ENCODE assay signal across 22 mouse cellular contexts in genomic region chr3:131771863-131772546, GRCm38 (mm10).
DNase-seq lines count a peak whose midpoint lies in the region; ATAC-seq and TF ChIP-seq lines count a peak whose summit lies in the region.
"Had no signal": no experiment of that assay in that cellular context is flagged by ENCODE, and none has a peak within 500 bp of the region (broad histone marks: within the 10 kb centered on the region; RNA-seq: fewer than 3 reads in every experiment).

No protein-coding gene starts in this region.

- H3K36me3 ChIP-seq in limb, embryonic 12.5 days = no peaks in the 10 kb centered on the region
- no peaks in the 10 kb centered on the region for H3K36me3 ChIP-seq in limb, embryonic 10.5 days
- H3K36me3 ChIP-seq in embryonic facial prominence, embryonic 14.5 days (ENCODE audit: control insufficient read depth, insufficient read depth, low read length) = no peaks in the 10 kb centered on the region
- H3K36me3 ChIP-seq in limb, embryonic 14.5 days (ENCODE audit: control insufficient read depth, insufficient read depth, low read length) = no peaks in the 10 kb centered on the region
- no peaks in the 10 kb centered on the region for H3K36me3 ChIP-seq in liver, embryonic 12.5 days
- H3K36me3 ChIP-seq: embryonic facial prominence, embryonic 15.5 days; forebrain, embryonic 12.5 days; heart, embryonic 10.5 days; hindbrain, embryonic 13.5 days had no signal

- no peak overlapping the region for H3K27ac ChIP-seq in limb, embryonic 12.5 days
- H3K27ac ChIP-seq in limb, embryonic 10.5 days = no peak overlapping the region
- peak overlapping the region; percentile 39; the same call in 1 of the 2 replicates for H3K27ac ChIP-seq in embryonic facial prominence, embryonic 14.5 days (replicated peaks; ENCODE audit: low read depth, low read length)
- H3K27ac ChIP-seq in limb, embryonic 14.5 days (replicated peaks; ENCODE audit: low read depth, low read length) = no peak overlapping the region
- H3K27ac ChIP-seq in liver, embryonic 12.5 days = no peak overlapping the region
- H3K27ac ChIP-seq: forebrain, embryonic 12.5 days; heart, embryonic 10.5 days; hindbrain, embryonic 13.5 days; hindbrain, postnatal 0 days had no signal

- WGBS in limb, embryonic 12.5 days = 31% methylated on average over 4 of the region's 4 CpGs
- whole genome bisulfite sequencing in limb, embryonic 10.5 days = 69% methylated on average over 4 of the region's 4 CpGs
- WGBS in embryonic facial prominence, embryonic 14.5 days = 30% methylated on average over 4 of the region's 4 CpGs
- WGBS in limb, embryonic 14.5 days = 18% methylated on average over 4 of the region's 4 CpGs
- 53% methylated on average over 4 of the region's 4 CpGs for WGBS in liver, embryonic 12.5 days (ENCODE audit: insufficient replicate concordance)

- no peak overlapping the region for H3K4me3 ChIP-seq in limb, embryonic 12.5 days (replicated peaks)
- H3K4me3 ChIP-seq in limb, embryonic 10.5 days = no peak overlapping the region
- no peak overlapping the region for H3K4me3 ChIP-seq in embryonic facial prominence, embryonic 14.5 days (ENCODE audit: low read depth, low read length)
- H3K4me3 ChIP-seq in limb, embryonic 14.5 days (replicated peaks; ENCODE audit: low read length) = no peak overlapping the region
- H3K4me3 ChIP-seq in liver, embryonic 12.5 days = no peak overlapping the region
- H3K4me3 ChIP-seq: embryonic facial prominence, embryonic 15.5 days; forebrain, embryonic 12.5 days; heart, embryonic 10.5 days; hindbrain, embryonic 13.5 days had no signal

- no peak for TF ChIP-seq POLR2A in limb, embryonic 14.5 days (IDR thresholded peaks at IDR 0.05; ENCODE audit: borderline replicate concordance, extremely low read depth, insufficient read depth, insufficient read length)

- peaks cover 5% of the 10 kb centered on the region; the same call in 1 of the 2 replicates for H3K4me1 ChIP-seq in limb, embryonic 12.5 days (replicated peaks)
- H3K4me1 ChIP-seq in limb, embryonic 10.5 days = 0 out of 2 replicates have a peak, but pooled peaks cover 2% of the 10 kb centered on the region
- peaks cover 12% of the 10 kb centered on the region; the same call in 1 of the 2 replicates for H3K4me1 ChIP-seq in embryonic facial prominence, embryonic 14.5 days (ENCODE audit: control insufficient read depth, insufficient read depth, low read length)
- peaks cover 8% of the 10 kb centered on the region; the same call in 1 of the 2 replicates for H3K4me1 ChIP-seq in limb, embryonic 14.5 days (ENCODE audit: control insufficient read depth, insufficient read depth, low read length)
- no peaks in the 10 kb centered on the region for H3K4me1 ChIP-seq in liver, embryonic 12.5 days
- H3K4me1 ChIP-seq: forebrain, embryonic 12.5 days; heart, embryonic 10.5 days; hindbrain, embryonic 13.5 days had no signal

- H3K9ac ChIP-seq in limb, embryonic 12.5 days (replicated peaks) = no peak overlapping the region
- H3K9ac ChIP-seq in embryonic facial prominence, embryonic 14.5 days (ENCODE audit: low read depth, low read length) = no peak overlapping the region
- H3K9ac ChIP-seq in limb, embryonic 14.5 days (ENCODE audit: low read depth, low read length, severe bottlenecking) = no peak overlapping the region
- H3K9ac ChIP-seq in liver, embryonic 12.5 days = no peak overlapping the region
- H3K9ac ChIP-seq: embryonic facial prominence, embryonic 15.5 days; forebrain, embryonic 12.5 days; hindbrain, embryonic 13.5 days had no signal

- H3K27me3 ChIP-seq in limb, embryonic 12.5 days = no peaks in the 10 kb centered on the region
- no peaks in the 10 kb centered on the region for H3K27me3 ChIP-seq in limb, embryonic 10.5 days (ENCODE audit: low read depth, poor library complexity, severe bottlenecking)
- H3K27me3 ChIP-seq in embryonic facial prominence, embryonic 14.5 days (replicated peaks; ENCODE audit: control insufficient read depth, insufficient read depth, low read length) = no peaks in the 10 kb centered on the region
- H3K27me3 ChIP-seq in limb, embryonic 14.5 days (ENCODE audit: control insufficient read depth, insufficient read depth, low read length) = no peaks in the 10 kb centered on the region
- no peaks in the 10 kb centered on the region for H3K27me3 ChIP-seq in liver, embryonic 12.5 days (replicated peaks)
- H3K27me3 ChIP-seq: embryonic facial prominence, embryonic 15.5 days; forebrain, embryonic 12.5 days; hindbrain, embryonic 13.5 days had no signal

- ATAC-seq in limb, embryonic 12.5 days (ENCODE audit: insufficient number of reproducible peaks, insufficient read depth, low FRiP score, low TSS enrichment, low read depth) = peak; percentile 26; the same call in 1 of the 2 replicates
- peak; percentile 63; the same call in 1 of the 2 replicates for ATAC-seq in embryonic facial prominence, embryonic 14.5 days (ENCODE audit: low read depth)
- ATAC-seq in limb, embryonic 14.5 days (ENCODE audit: low FRiP score, low read depth) = peak; percentile 53
- no peak for ATAC-seq in liver, embryonic 12.5 days
- ATAC-seq: forebrain, embryonic 16.5 days had no signal

- no peak overlapping the region for H3K4me2 ChIP-seq in limb, embryonic 12.5 days
- no peak overlapping the region for H3K4me2 ChIP-seq in embryonic facial prominence, embryonic 14.5 days (ENCODE audit: low read depth, low read length)
- no peak overlapping the region for H3K4me2 ChIP-seq in limb, embryonic 14.5 days (replicated peaks; ENCODE audit: low read depth, low read length, severe bottlenecking)
- H3K4me2 ChIP-seq in liver, embryonic 12.5 days = no peak overlapping the region
- H3K4me2 ChIP-seq: embryonic facial prominence, embryonic 15.5 days; forebrain, embryonic 12.5 days; hindbrain, embryonic 13.5 days had no signal

- no peaks in the 10 kb centered on the region for H3K9me3 ChIP-seq in limb, embryonic 12.5 days
- H3K9me3 ChIP-seq in limb, embryonic 10.5 days (replicated peaks) = no peaks in the 10 kb centered on the region
- H3K9me3 ChIP-seq in embryonic facial prominence, embryonic 14.5 days (ENCODE audit: control insufficient read depth, low read length) = no peaks in the 10 kb centered on the region
- no peaks in the 10 kb centered on the region for H3K9me3 ChIP-seq in limb, embryonic 14.5 days (ENCODE audit: control insufficient read depth, low read length)
- H3K9me3 ChIP-seq in liver, embryonic 12.5 days (replicated peaks) = no peaks in the 10 kb centered on the region
- H3K9me3 ChIP-seq: embryonic facial prominence, embryonic 15.5 days; forebrain, embryonic 12.5 days; heart, embryonic 10.5 days; hindbrain, embryonic 13.5 days had no signal

- DNase-seq in limb, embryonic 10.5 days (ENCODE audit: low spot score) = no peak
- peak; percentile 91 for DNase-seq in NIH3T3 (ENCODE audit: low read depth)
- DNase-seq in embryonic facial prominence, embryonic 14.5 days (ENCODE audit: low spot score) = peak; percentile 64
- no peak for DNase-seq in limb, embryonic 14.5 days (ENCODE audit: low spot score)
- no peak for DNase-seq in gastrocnemius, adult 18-20 months (ENCODE audit: low spot score)
- no peak for DNase-seq in heart, postnatal 4 days
- DNase-seq: adrenal gland, postnatal 10 days; cerebellum, adult 11 months; cerebellum, adult 8-10 months; cerebellum, postnatal 14 days; embryo, embryonic 11 days; gastrocnemius, postnatal 36 days; heart, adult 11 months; heart, postnatal 10 days had no signal

Comparison
In these comparisons a context has a peak if more than half of its experiments do, and no peak if none do; other contexts are left out.
1. DNase-seq: peak in NIH3T3 (single experiment) and embryonic facial prominence, embryonic 14.5 days (single experiment); none in limb, embryonic 10.5 days (single experiment), limb, embryonic 14.5 days (single experiment), gastrocnemius, adult 18-20 months (single experiment) and heart, postnatal 4 days (single experiment).